Mouse (Mus musculus): ENCODE measurements around the gene Zc3h6.
"Not testable (repeated sequence)": the region's sequence is repeated elsewhere in the genome, so short reads cannot be mapped to it uniquely, and the experiment has no call there.

Gene Zc3h6

DNA sequence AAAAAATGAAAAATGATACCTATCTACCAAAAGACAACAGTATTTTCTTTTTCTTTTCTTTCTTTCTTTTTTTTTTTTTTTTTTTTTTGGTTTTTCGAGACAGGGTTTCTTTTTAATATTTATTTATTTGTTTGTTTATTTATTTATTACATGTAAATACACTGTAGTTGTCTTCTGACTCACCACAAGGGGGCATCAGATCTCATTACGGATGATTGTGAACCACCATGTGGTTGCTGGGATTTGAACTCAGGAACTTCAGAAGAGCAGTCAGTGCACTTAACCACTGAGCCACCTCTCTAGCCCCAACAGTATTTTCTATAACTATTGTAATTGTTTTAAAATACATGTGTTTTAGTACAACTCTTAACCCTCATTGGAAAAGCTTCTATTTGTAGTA is 41.7 kb downstream of the Zc3h6 start:
- in situ Hi-C loops (cut with MboI; ENCODE audit: low pct_unique_long_range_greater_than_20kb in 1 of 2, low sequenced_read_pairs in 2 of 2, unreplicated experiment in 1 of 2): not testable (repeated sequence)

DNA sequence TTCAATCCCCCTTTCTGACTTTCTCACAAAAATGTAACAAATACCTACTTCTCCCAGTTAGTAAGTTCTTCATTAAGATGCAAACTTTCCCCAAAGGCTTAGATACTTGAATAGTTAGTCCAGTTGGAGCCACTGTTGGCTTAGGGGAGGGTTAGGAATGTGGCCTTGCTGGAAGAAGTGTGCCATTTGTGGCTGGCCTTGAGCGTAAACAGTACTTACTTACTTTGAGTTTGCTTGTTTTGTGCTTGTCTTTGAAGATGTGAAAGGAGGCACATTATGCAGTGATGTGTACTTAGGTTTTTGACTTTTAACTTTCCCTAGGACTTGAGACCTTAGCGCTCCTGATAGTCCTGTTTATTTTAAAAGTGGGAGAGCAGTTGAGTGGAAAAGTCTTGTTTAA is 52.9 kb downstream of the Zc3h6 start:
- in situ Hi-C loops (cut with MboI; ENCODE audit: low pct_unique_long_range_greater_than_20kb in 1 of 2, low sequenced_read_pairs in 2 of 2, unreplicated experiment in 1 of 2): no loop called here

DNA sequence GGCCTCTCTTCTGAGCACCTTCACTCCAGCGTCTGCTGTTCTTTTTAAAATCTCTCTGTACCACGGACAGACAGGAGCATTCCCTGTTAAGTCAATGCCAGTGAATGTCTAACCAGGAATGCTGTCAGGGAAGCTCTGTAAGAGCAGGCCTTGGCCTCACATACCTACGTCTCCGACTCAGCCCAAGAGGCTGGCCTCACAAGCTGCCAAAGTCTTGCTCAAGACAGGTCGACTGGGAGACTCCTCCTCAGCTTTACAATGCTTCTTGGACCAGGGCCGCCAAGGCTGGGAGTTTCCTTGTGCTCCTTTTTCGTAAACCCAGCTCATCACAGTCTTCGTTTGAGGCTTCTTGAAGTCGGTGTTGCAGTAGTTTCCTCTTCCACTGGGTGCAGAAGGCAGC is 57.6 kb downstream of the Zc3h6 start:
- in situ Hi-C loops (cut with MboI; ENCODE audit: low pct_unique_long_range_greater_than_20kb in 1 of 2, low sequenced_read_pairs in 2 of 2, unreplicated experiment in 1 of 2): no loop called here

DNA sequence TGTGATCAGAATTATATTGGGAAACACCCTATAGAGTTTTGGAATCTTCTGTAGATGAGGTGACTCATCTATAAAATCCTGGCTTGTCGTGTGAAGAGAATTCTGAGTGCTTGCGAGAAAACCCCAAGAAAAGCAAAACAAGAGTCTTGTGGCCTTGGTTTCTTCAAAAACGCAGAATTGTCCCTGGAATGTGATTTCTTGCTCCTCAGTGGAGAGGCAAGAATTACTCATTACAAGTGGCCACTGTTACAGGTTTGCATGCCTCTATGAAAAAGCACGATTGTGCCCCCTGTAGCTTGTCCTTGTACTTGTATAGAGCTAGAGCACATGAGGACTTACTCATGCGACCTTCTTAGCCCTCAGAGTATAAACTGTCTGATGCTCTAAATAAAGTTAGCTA is 68.2 kb downstream of the Zc3h6 start:
- in situ Hi-C loops (cut with MboI; ENCODE audit: low pct_unique_long_range_greater_than_20kb in 1 of 2, low sequenced_read_pairs in 2 of 2, unreplicated experiment in 1 of 2): no loop called here

DNA sequence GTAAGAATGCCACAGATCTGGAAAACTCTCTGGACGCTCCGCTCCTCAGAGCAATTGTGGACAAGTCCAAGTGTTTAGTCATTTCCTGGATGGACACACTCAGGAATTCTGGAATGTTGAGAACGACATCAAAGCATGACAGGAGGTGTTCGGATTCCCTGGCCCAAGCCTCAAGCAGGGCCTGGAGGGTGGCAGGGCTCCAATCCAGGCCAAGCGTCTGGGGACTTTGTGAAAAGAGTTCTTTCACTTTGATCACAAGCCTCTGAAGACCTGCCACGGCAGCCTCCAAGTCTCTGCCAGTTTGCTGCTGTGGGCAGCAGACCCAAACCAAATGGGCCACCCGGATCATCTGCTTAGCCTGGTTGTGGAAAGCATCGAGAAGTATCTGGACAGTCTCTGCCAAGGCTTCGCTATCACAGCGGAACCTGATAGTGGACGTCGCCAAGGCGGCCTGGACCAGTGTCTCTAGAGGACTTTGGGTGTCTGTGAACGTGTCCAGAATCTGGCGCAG is 71.3 kb downstream of the Zc3h6 start:
- in situ Hi-C loops (cut with MboI; ENCODE audit: low pct_unique_long_range_greater_than_20kb in 1 of 2, low sequenced_read_pairs in 2 of 2, unreplicated experiment in 1 of 2): no loop called here

DNA sequence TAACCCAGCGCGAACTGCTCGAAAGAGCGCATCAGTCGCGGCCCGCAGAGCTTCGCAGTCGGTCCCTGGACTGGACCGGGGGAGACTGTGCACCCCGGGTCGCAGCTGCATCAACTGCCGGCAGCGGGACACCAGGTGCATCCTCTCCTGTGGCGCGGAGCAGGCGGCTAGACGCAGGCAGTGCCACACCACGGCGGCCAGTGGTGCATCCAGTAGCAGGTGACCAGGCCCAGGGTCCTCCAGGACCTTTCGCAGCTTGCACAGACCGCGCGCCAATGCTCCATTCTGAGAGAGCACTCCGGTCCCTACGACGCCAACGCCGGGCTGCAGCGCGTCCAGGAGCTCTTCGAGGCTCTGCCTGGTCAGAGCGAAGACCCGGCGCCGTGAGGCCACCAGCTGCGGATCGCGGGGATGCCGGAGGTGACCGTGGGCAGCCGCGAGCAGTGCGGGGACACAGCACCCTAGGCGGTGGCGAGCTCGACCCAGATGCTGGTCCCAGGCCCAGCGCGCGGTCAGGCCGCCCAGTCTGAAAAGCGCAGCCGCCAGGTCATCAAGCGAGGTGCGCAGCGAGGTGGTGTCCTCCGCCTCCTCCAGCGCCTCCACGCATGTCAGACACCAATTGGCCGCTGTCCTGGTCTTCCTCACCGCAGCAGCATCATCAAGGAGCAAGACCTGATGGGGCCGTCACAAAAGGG is 71.9 kb downstream of the Zc3h6 start:
- in situ Hi-C loops (cut with MboI; ENCODE audit: low pct_unique_long_range_greater_than_20kb in 1 of 2, low sequenced_read_pairs in 2 of 2, unreplicated experiment in 1 of 2): no loop called here

DNA sequence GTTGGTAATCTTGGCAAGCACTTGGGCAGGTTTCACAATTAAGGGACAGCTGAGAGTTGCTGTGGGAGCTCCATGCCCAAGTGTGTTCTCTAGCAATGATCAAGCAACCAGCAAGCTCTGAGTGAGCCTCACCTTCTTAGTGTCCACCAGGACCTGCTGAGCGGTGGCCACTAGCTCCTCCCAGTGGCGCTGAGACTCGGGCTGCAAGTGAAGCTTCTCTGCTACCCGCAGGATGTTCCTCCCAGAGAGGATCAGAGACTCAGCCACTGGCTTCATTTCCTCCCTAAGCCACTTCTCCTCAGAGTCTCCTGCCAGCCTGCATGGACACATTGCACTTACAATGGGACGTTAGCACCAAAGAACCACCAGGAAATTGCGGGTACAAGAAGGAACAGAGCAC is 73.4 kb downstream of the Zc3h6 start:
- in situ Hi-C loops (cut with MboI; ENCODE audit: low pct_unique_long_range_greater_than_20kb in 1 of 2, low sequenced_read_pairs in 2 of 2, unreplicated experiment in 1 of 2): no loop called here

DNA sequence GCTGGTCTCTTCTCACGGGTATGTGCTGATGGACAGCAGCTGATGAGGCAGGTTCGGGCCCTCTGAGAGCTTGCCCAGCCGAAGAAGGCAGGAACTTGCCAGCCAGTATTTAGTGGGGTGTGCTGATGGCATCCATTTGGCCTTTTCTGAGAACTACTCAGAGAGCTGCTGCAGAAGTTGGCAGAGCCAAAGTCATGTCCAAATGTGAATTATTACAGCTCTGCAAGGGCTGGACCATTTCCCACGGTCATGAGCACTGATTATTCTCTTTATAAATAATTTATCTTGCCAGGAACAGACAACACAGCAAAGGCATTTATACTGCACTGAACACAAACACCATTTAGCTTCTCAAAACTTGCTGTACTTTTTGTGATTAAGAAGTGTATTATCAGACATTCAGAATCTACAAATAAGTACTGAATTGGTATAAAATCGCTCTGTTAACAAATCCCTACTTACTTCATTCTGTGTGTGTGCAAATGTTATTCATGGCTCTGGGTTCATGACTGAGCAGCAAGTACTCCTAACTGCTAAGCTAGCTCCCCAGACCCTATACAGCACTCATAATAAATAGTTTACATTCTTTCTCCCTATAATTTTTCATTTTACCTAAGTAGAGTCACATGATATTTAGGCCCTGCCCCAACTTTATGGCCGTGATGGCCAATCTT is 79.1 kb downstream of the Zc3h6 start:
- in situ Hi-C loops (cut with MboI; ENCODE audit: low pct_unique_long_range_greater_than_20kb in 1 of 2, low sequenced_read_pairs in 2 of 2, unreplicated experiment in 1 of 2): no loop called here

DNA sequence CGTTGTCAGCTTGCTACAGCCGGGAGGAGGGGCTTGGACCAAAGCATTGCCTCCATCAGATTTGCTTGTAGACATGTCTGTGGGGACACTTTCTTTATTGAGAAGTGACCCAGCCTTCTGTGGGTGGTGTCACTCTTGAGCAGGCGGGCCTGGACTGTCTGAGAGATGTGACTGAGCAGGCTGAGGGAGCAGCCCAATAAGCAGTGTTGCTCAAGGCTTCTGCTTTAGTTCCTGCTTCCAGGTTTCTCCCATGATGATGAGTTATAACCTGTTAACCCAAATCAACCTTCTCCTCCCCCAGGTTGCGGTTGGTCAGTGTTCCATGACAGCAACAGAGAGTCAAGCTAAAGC is 79.6 kb downstream of the Zc3h6 start:
- in situ Hi-C loops (cut with MboI; ENCODE audit: low pct_unique_long_range_greater_than_20kb in 1 of 2, low sequenced_read_pairs in 2 of 2, unreplicated experiment in 1 of 2): no loop called here

DNA sequence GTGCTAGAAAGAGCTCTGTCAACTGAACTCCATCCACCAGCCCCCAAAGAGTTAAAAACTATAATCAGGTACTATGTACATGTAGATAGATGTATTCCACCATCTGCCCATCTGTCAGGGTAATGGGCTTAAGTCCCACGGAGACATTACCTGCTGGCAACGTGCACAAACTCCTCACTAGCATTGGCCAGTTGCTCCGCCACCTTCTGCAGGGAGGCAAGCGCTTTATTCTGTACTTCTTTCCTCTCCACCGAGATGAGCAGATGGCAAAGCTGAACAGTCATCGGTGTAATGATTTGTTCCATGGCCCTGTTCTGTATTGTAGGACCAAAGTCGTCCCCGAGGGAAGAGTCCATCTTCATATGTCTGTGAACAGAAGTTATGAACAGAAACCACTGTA is 80.6 kb downstream of the Zc3h6 start, which contains the start of gene Vinac1:
Vinac1 (minus strand) TSS at position 362 of the 400 bp plus-strand sequence.
- in situ Hi-C loops (cut with MboI; ENCODE audit: low pct_unique_long_range_greater_than_20kb in 1 of 2, low sequenced_read_pairs in 2 of 2, unreplicated experiment in 1 of 2): no loop called here

DNA sequence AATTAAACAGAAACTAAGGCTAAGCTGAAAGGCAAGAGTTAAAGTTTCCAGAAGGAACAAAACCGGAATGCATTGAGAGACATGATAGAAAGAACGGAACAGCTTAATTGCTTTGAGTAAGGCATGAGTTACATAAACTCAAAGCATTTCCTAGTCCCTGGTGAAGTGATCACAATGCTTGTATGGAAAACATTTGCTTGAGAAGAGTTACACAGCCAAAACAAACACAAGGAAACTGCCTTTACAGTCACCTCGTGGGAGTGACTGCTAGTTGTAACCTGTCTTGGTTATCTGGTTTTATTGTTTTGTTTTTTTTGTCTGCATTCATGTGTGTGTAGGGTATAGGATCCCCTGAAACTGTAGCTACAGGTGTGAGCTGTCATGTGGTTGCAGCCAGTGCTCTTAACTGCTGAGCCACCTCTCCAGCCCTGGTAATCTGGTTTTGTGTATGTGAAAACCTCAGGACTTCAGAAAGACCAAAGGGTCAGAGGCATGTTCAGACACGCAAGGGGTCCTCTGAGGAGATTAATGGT is 85.3 kb downstream of the Zc3h6 start:
- in situ Hi-C loops (cut with MboI; ENCODE audit: low pct_unique_long_range_greater_than_20kb in 1 of 2, low sequenced_read_pairs in 2 of 2, unreplicated experiment in 1 of 2): loop anchor here (10.0 to 25.0 kb wide), 3 partner anchors 158 to 365 kb away; partner anchors contain the start of genes Mertk (in 2 of the 2) and Anapc1 (in 1 of the 2)

DNA sequence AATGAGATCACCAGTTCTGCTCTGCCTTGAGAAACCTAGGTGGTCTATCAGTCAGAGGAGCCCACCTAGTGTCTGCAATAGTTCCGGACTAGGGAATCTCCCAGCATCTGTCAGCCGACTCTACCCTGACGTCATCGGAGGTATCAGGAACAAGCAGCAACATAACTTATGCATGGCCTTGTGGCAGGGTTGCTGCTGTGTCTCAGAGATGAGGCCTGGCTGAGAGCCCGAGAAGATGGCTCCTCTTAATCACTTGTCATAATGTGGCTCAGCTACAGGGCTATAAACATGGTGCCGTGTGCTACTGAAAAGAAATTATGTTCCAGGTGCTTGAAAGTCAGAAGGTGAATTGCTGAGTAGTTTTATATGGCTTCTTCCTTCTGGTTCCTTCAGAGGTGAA is 88.5 kb downstream of the Zc3h6 start:
- in situ Hi-C loops (cut with MboI; ENCODE audit: low pct_unique_long_range_greater_than_20kb in 1 of 2, low sequenced_read_pairs in 2 of 2, unreplicated experiment in 1 of 2): loop anchor here (10.0 to 25.0 kb wide), 3 partner anchors 161 to 368 kb away; partner anchors contain the start of genes Mertk (in 2 of the 2) and Anapc1 (in 1 of the 2)

DNA sequence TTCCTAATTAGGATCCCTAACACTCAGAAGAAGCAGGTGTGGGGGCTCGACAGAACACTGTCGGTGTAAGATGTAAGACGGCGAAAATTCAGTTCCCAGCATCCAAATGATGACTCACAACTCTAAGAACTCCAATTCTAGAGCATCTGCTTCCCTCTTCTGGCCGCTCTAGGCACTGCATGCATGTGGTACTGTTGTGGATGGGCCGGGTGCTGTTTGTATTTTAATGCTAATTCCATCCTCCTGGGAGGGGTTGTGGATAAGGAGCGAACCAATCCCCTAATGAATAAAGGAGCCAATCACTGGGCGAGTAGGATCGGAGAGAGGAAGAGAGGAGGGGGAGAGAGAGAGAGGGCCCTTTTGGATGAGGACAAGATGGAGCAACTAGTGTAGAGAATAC is 89.4 kb downstream of the Zc3h6 start:
- in situ Hi-C loops (cut with MboI; ENCODE audit: low pct_unique_long_range_greater_than_20kb in 1 of 2, low sequenced_read_pairs in 2 of 2, unreplicated experiment in 1 of 2): loop anchor here (10.0 to 25.0 kb wide), 3 partner anchors 162 to 369 kb away; partner anchors contain the start of genes Mertk (in 2 of the 2) and Anapc1 (in 1 of the 2)

DNA sequence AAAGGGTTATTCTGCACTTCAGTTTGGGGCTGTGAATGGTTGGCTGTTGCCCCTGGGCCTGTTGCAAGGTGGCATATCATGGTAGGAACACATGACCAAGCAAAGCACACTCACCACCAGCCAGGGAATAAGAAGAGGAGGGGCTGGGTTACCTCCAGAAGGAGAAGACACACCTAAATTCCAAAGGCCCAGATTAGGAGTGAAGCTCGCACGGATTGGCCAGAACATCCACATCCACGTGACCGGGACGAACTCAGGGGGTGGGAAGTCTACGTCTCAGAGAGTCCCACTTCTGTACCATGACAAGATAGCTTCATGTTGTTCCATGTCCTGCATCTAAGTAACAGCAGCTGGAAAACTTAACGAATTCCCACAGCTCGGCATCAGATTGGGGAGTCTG is 90.1 kb downstream of the Zc3h6 start:
- in situ Hi-C loops (cut with MboI; ENCODE audit: low pct_unique_long_range_greater_than_20kb in 1 of 2, low sequenced_read_pairs in 2 of 2, unreplicated experiment in 1 of 2): loop anchor here (10.0 to 25.0 kb wide), 3 partner anchors 162 to 370 kb away; partner anchors contain the start of genes Mertk (in 2 of the 2) and Anapc1 (in 1 of the 2)

DNA sequence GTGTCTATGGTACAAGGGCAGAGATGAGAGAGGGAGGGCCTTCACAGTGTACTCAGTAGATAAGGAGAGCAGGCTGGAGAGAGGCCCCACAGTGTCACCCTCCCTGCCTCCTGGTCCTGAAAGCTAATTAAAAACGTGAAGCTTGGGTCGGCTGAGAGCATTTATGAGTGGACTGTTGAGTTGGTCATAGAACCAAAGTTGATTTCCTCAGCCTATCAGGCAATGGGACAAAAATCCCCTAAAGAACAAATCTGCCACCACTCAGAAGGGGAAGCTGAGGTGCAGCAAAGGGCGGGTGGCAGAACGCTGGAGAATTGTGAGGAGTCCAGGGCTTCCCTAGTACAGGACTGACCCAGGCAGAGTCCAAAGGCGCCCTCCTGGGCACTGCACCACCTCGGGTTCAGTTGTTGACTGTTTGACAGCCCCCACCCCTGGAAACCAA is 90.7 kb downstream of the Zc3h6 start:
- in situ Hi-C loops (cut with MboI; ENCODE audit: low pct_unique_long_range_greater_than_20kb in 1 of 2, low sequenced_read_pairs in 2 of 2, unreplicated experiment in 1 of 2): loop anchor here (10.0 to 25.0 kb wide), 3 partner anchors 163 to 371 kb away; partner anchors contain the start of genes Mertk (in 2 of the 2) and Anapc1 (in 1 of the 2)

DNA sequence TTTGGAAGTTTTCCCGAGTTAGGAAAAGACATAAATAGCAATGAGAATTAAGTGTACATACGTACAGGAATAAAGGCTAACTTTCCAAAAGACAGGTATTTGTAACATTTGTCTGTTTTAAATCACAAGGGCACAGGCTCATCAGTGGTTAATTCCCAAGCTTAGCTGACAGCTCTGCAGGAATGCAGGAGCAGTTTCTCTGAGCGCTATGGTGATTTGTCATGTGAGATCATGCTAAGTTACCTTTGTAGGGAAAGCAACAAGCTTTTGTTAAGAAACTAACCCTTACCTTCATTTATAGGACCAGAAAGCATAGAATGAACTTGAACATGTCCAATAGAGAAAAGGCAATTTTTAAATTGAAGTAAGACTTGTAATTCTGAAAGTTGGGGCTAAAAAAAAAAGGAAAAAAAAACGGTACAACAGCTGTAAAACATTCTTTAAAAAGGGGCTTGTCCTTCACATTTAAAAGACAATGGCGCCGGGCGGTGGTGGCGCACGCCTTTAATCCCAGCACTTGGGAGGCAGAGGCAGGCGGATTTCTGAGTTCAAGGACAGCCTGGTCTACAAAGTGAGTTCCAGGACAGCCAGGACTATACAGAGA is 94.4 kb downstream of the Zc3h6 start:
- in situ Hi-C loops (cut with MboI; ENCODE audit: low pct_unique_long_range_greater_than_20kb in 1 of 2, low sequenced_read_pairs in 2 of 2, unreplicated experiment in 1 of 2): loop anchor here in 1 of 2 experiments (25.0 kb wide), 1 partner anchor 374 kb away; the partner anchor contains the start of genes Anapc1 and Mertk

DNA sequence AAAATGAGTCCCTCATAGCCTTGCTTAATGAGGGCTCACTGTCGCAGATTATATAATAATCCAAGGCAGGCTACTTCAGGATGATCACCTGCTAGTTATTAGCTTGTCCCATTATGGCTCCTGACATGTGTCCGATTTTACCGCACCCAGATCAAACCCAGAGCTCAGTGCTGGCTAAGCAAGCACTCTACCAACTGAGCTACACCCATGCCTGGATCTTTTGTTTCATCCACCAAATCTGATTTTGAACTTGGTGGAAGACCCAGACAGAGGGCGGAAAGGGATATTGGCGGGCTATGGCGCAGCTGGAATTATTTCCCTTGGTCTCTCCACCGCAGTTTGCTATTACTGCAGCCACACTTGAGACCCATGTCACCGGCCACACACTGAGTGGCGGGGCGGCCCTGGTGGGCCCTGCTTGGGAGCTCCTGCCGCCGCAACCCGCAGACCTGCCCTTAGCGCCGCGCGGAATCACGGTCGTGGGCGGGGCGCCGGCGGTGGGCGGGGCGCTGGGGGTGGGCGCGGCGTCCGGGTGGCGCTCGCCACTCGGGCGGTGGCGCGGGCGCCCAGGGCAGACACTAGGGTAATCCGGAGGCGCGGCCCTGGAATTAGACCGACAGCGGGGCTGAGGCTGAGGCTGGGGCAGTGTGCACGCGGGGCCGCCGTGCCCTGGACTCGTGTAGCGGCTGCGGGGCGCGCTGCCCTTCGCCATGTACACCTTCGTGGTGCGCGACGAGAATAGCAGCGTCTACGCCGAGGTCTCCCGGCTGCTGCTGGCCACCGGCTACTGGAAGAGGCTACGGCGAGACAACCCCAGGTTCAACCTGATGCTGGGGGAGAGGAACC is 98.5 kb downstream of the Zc3h6 start, which contains the start of gene Ttl:
Ttl (plus strand) TSS at position 506 of the 846 bp plus-strand sequence.
- in situ Hi-C loops (cut with MboI; ENCODE audit: low pct_unique_long_range_greater_than_20kb in 1 of 2, low sequenced_read_pairs in 2 of 2, unreplicated experiment in 1 of 2): loop anchor here in 1 of 2 experiments (25.0 kb wide), 1 partner anchor 378 kb away; the partner anchor contains the start of genes Anapc1 and Mertk

Measured in mouse embryonic stem cell (cell line).